Mouse (Mus musculus): ENCODE measurements around the gene Lars2. TPM values are rescaled to one million over a fixed set of nuclear protein-coding genes. Genes with fewer than 3 reads are reported as not detected.
A peak's percentile ranks its signal among the peaks of the same experiment; 100 is the strongest.
"Not testable (repeated sequence)": the region's sequence is repeated elsewhere in the genome, so short reads cannot be mapped to it uniquely, and the experiment has no call there.

Lars2 gene
- 1,028 and 1,139 TPM in 2 replicates for polyA plus RNA-seq (2015; fragmentation: Nextera tagmentation; extraction: Ambion mirVana)

DNA sequence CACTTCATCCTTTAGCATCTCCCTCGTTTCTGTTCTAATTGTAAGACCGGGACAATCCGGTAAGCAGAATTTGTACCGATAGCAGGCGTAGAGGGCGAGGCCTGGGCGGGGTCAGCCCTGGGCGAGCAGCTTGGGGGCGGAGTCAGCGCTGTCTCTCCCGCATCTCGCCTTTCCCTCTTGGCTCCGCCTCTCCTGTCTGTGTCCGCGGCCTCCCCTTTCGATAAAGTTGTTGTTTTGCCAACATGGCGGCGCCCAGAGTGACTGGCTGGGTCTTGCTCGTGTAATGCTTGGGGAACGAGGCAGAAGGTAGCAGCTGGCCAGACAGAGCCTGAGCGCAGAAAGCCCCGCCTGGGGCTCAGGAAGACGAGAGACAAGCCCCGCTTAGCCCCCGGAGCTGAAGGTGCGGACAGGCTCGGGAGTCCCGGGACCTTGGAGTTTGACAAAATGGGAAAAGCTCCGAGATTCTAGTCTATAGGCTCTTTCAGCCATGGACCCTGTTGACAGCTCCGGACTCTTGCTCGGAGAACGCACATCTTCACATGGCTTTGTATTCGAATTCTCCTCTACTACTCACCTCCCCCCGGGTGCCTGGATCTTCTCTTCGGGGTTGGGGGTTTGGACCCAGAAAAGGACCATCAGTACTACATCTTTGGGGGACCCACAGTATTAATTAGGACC, at the start of gene Lars2:
Lars2 (plus strand) TSS at position 220 of the 678 bp plus-strand sequence.
- Histone ChIP-seq H3K9ac (peak within 1 kb of the TSS; percentile 79), H3K9me3 (no peaks in the 10 kb centered on the region), H3K36me3 (peaks cover 4% of the 10 kb centered on the region), H3K4me2 (replicated peaks) (peak within 1 kb of the TSS; percentile 87), H3K27me3 (no peaks in the 10 kb centered on the region), H3K27ac (peak within 1 kb of the TSS; percentile 87), H3K4me1 (peaks cover 9% of the 10 kb centered on the region), H3K4me3 (peak within 1 kb of the TSS; percentile 81)
- ATAC-seq (ENCODE audit: low FRiP score, low read depth), result peak; percentile 96
- WGBS, result under 1% methylated on average over 35 of the region's 35 CpGs

GRCm38 (mm10) chr9:123326106-123326505, 40.6 kb upstream of the Lars2 start:
- no peak overlapping the region for H3K27ac ChIP-seq
- H3K4me3 ChIP-seq, result no peak overlapping the region
- H3K4me1 ChIP-seq, result no peaks in the 10 kb centered on the region
- ATAC-seq (ENCODE audit: low FRiP score, low read depth), result no peak
- no peak overlapping the region for H3K9ac ChIP-seq
- H3K9me3 ChIP-seq, result no peaks in the 10 kb centered on the region
- H3K27me3 ChIP-seq, result no peaks in the 10 kb centered on the region
- H3K4me2 ChIP-seq (replicated peaks), result no peak overlapping the region
- no peaks in the 10 kb centered on the region for H3K36me3 ChIP-seq

- no peak for ATAC-seq (ENCODE audit: low FRiP score, low read depth)
- H3K36me3 ChIP-seq, result no peaks in the 10 kb centered on the region
- no peak overlapping the region for H3K27ac ChIP-seq
- H3K27me3 ChIP-seq, result no peaks in the 10 kb centered on the region
- no peak overlapping the region for H3K4me3 ChIP-seq
- H3K9ac ChIP-seq, result no peak overlapping the region
- 84% methylated on average over 3 of the region's 3 CpGs for WGBS
- H3K4me1 ChIP-seq, result no peaks in the 10 kb centered on the region
- no peaks in the 10 kb centered on the region for H3K9me3 ChIP-seq
- no peak overlapping the region for H3K4me2 ChIP-seq (replicated peaks)
Measured at GRCm38 (mm10) chr9:123328336-123328735, 38.4 kb upstream of the Lars2 start.

DNA sequence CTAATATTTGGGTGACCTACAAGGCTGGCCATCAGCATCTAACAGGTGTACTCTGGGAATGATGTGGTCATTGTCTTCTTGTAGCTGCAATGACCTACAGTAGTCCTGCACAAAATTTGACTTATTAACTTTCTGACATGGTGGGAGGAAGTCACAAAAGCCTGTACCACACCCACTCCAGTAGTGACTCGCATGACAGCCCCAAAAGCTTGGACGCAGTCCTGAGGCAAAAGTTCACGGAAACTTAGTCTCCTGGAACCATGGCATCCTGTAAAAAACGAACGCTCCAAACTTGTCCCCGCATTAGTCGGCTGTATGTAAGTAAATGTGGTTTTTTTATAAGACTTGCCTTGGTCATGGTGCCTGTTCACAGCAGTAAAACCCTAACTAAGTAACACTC, 36.9 kb upstream of the Lars2 start:
- no peak overlapping the region for H3K9ac ChIP-seq
- 93% methylated on average over 7 of the region's 7 CpGs for WGBS

DNA sequence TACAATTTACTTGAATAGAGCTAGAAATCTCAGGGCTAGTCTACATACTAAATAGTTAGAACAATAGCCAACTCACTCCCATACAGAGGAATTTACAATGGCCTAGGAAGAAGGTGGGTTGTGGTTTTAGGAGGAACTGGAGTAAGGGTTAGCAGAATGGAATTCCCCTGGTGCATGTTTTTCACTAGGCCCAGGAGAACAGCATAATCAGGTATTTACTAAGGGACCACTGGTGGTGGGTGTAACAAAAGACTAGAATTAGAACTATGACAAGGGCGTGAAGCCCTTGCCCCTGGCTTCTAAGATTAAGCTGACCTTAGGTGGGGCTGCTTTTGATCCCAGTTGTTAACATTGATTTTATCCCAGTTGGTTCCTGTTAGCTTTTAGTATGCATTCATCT, 36.5 kb upstream of the Lars2 start:
- not testable (repeated sequence) for H3K9me3 ChIP-seq; H3K4me3 ChIP-seq; H3K36me3 ChIP-seq; ATAC-seq (ENCODE audit: low FRiP score, low read depth); H3K4me2 ChIP-seq (replicated peaks); H3K27me3 ChIP-seq; H3K27ac ChIP-seq; H3K4me1 ChIP-seq; H3K9ac ChIP-seq
- 63% methylated on average over 1 of the region's 1 CpGs for WGBS

More for the DNA sequence above, 36.9 kb upstream of the Lars2 start:
- peaks cover 4% of the 10 kb centered on the region for H3K4me1 ChIP-seq
- H3K27ac ChIP-seq, result no peak overlapping the region
- no peak overlapping the region for H3K4me2 ChIP-seq (replicated peaks)
- H3K4me3 ChIP-seq, result no peak overlapping the region
- H3K27me3 ChIP-seq, result no peaks in the 10 kb centered on the region
- H3K9me3 ChIP-seq, result no peaks in the 10 kb centered on the region
- no peak for ATAC-seq (ENCODE audit: low FRiP score, low read depth)
- no peaks in the 10 kb centered on the region for H3K36me3 ChIP-seq

DNA sequence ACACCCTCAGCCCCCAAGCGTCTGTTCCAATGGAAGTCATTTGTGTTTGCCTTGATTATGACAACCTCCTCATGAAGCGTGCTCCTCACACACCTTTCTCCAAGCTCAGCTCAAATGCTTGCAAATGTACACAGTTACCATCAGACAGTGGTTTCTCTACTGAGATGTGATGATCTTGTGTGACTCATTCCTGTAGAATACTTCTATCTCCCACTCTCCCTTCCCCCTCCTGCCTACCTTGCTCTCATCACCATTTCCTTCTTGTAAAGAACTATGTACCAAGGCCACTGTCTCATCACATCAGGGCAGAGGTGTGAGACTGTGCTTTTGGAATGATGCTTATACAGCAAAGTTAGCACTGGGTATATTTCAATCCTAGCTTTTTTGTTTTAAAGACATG, 33.2 kb upstream of the Lars2 start:
- Histone ChIP-seq H3K27me3 (no peaks in the 10 kb centered on the region), H3K4me3 (no peak overlapping the region), H3K4me1 (peaks cover 14% of the 10 kb centered on the region), H3K27ac (no peak overlapping the region), H3K9ac (no peak overlapping the region), H3K9me3 (no peaks in the 10 kb centered on the region), H3K4me2 (replicated peaks) (no peak overlapping the region), H3K36me3 (no peaks in the 10 kb centered on the region)
- 73% methylated on average over 2 of the region's 2 CpGs for WGBS
- ATAC-seq (ENCODE audit: low FRiP score, low read depth), result no peak

DNA sequence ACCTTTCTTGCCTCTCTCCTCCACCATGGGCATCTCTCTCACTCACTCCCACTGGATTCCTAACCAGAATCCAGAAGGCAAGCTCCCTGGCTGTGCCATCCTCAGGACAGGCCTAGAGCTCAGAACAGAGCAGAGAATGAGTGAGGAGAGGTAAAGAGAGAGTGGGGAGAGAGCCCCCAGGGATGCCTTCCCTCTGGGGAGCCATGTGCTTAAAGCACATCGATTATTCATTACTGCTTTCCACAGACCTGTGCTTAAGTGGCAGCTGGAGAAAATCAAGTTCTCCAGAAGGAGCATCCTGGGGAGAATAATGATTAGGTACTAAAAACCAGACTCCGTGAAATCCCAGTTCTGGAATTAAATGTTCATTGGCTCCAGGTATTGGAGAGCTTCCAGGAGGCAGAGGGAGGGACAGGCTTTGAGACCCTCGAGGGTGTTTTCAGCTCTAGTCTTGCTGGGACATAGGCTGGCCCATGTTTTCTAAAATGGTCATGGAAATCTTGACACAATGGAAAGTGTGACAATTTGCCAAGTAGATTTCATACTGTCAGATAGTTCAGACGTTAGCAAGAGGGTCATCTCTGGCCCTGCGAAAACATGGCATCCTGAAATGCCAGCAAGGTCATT, 31.6 kb upstream of the Lars2 start:
- peak; percentile 49; the same call in 1 of the 2 replicates for ATAC-seq (ENCODE audit: low FRiP score, low read depth)
- Histone ChIP-seq H3K27me3 (no peaks in the 10 kb centered on the region), H3K27ac (peak overlapping the region; percentile 22; the same call in 1 of the 2 replicates), H3K9me3 (no peaks in the 10 kb centered on the region), H3K9ac (no peak overlapping the region), H3K4me1 (peaks cover 14% of the 10 kb centered on the region), H3K36me3 (no peaks in the 10 kb centered on the region), H3K4me3 (no peak overlapping the region), H3K4me2 (replicated peaks) (no peak overlapping the region)
- 28% methylated on average over 5 of the region's 5 CpGs for WGBS

GRCm38 (mm10) chr9:123339651-123340144, 27.0 kb upstream of the Lars2 start:
- WGBS, result 76% methylated on average over 3 of the region's 3 CpGs
- H3K4me1 ChIP-seq, result peaks cover 11% of the 10 kb centered on the region

GRCm38 (mm10) chr9:123341256-123341655, 25.5 kb upstream of the Lars2 start:
- Histone ChIP-seq H3K27ac (no peak overlapping the region), H3K9ac (no peak overlapping the region), H3K4me1 (no peaks in the 10 kb centered on the region), H3K4me2 (replicated peaks) (no peak overlapping the region), H3K36me3 (no peaks in the 10 kb centered on the region), H3K27me3 (no peaks in the 10 kb centered on the region), H3K9me3 (no peaks in the 10 kb centered on the region), H3K4me3 (no peak overlapping the region)
- 76% methylated on average over 6 of the region's 6 CpGs for WGBS
- ATAC-seq (ENCODE audit: low FRiP score, low read depth), result no peak

More at GRCm38 (mm10) chr9:123339651-123340144, 27.0 kb upstream of the Lars2 start:
- H3K4me2 ChIP-seq (replicated peaks), result no peak overlapping the region
- H3K27me3 ChIP-seq, result no peaks in the 10 kb centered on the region
- no peak for ATAC-seq (ENCODE audit: low FRiP score, low read depth)
- no peaks in the 10 kb centered on the region for H3K36me3 ChIP-seq
- H3K9ac ChIP-seq, result no peak overlapping the region
- H3K27ac ChIP-seq, result no peak overlapping the region
- no peaks in the 10 kb centered on the region for H3K9me3 ChIP-seq
- H3K4me3 ChIP-seq, result no peak overlapping the region

GRCm38 (mm10) chr9:123343069-123343468, 23.7 kb upstream of the Lars2 start:
- no peaks in the 10 kb centered on the region for H3K36me3 ChIP-seq
- no peak overlapping the region for H3K4me3 ChIP-seq
- H3K27ac ChIP-seq, result no peak overlapping the region
- H3K9me3 ChIP-seq, result no peaks in the 10 kb centered on the region
- no peak overlapping the region for H3K4me2 ChIP-seq (replicated peaks)
- no peak overlapping the region for H3K9ac ChIP-seq
- no peaks in the 10 kb centered on the region for H3K4me1 ChIP-seq
- 78% methylated on average over 3 of the region's 3 CpGs for WGBS
- no peaks in the 10 kb centered on the region for H3K27me3 ChIP-seq
- no peak for ATAC-seq (ENCODE audit: low FRiP score, low read depth)

GRCm38 (mm10) chr9:123349286-123349685, 17.4 kb upstream of the Lars2 start:
- H3K27me3 ChIP-seq; H3K27ac ChIP-seq; H3K36me3 ChIP-seq; ATAC-seq (ENCODE audit: low FRiP score, low read depth); H3K9ac ChIP-seq; H3K4me2 ChIP-seq (replicated peaks); H3K4me1 ChIP-seq; H3K4me3 ChIP-seq: not testable (repeated sequence)
- H3K9me3 ChIP-seq, result peaks cover 21% of the 10 kb centered on the region
- WGBS, result 97% methylated on average over 1 of the region's 1 CpGs

- no peaks in the 10 kb centered on the region for H3K36me3 ChIP-seq
- no peaks in the 10 kb centered on the region for H3K27me3 ChIP-seq
- WGBS, result 66% methylated on average over 3 of the region's 3 CpGs
- ATAC-seq (ENCODE audit: low FRiP score, low read depth), result no peak
- no peak overlapping the region for H3K9ac ChIP-seq
- H3K4me2 ChIP-seq (replicated peaks), result no peak overlapping the region
- H3K9me3 ChIP-seq, result no peaks in the 10 kb centered on the region
- no peaks in the 10 kb centered on the region for H3K4me1 ChIP-seq
- no peak overlapping the region for H3K27ac ChIP-seq
- H3K4me3 ChIP-seq, result no peak overlapping the region
Measured at GRCm38 (mm10) chr9:123359981-123360380, 6.7 kb upstream of the Lars2 start.

Measured in limb, embryonic 13.5 days (tissue).